Mouse (Mus musculus) lung, embryonic 14.5 days (tissue): ENCODE data around the gene Abca12. TPM values are rescaled to one million over a fixed set of nuclear protein-coding genes. Genes with fewer than 3 reads are reported as not detected.
A peak's percentile ranks its signal among the peaks of the same experiment; 100 is the strongest.

ENCODE experiments used
- ATAC-seq: fragments of 200-750 bp; cut with Nextera tagmentation; 2 replicates; pipeline ENCODE4 v1.8.0; 2017; ENCODE audit warnings: mild to moderate bottlenecking, moderate TSS enrichment, moderate library complexity; ENCODE audit not compliant: insufficient read depth
- DNase-seq: peaks from one replicate; pipeline ENCODE4 v3.0.0-alpha.2; 2015
- H3K27ac ChIP-seq: fragments of 300-500 bp; sonication (generic); 2 replicates; pipeline ENCODE4 v1.5.1; 2014; ENCODE audit warnings: low read depth, mild to moderate bottlenecking, moderate library complexity
- H3K27me3 ChIP-seq: fragments of 300-500 bp; sonication (generic); 2 replicates; pipeline ENCODE4 v1.6.1; 2014; ENCODE audit warnings: low read length, control low read depth; ENCODE audit not compliant: insufficient read depth
- H3K36me3 ChIP-seq: fragments of 300-500 bp; sonication (generic); 2 replicates; pipeline ENCODE4 v1.6.1; 2014; ENCODE audit warnings: control low read depth; ENCODE audit not compliant: insufficient read depth
- H3K4me1 ChIP-seq: fragments of 300-500 bp; sonication (generic); 2 replicates; pipeline ENCODE4 v1.6.1; 2014; ENCODE audit warnings: antibody characterized with exemption, control low read depth; ENCODE audit not compliant: insufficient read depth
- H3K4me2 ChIP-seq: fragments of 300-500 bp; sonication (generic); 2 replicates; pipeline ENCODE4 v1.6.1; 2014; ENCODE audit warnings: mild to moderate bottlenecking
- H3K4me3 ChIP-seq: fragments of 300-500 bp; sonication (generic); 2 replicates; pipeline ENCODE4 v1.5.1; 2014; ENCODE audit warnings: low read depth, low read length
- H3K9ac ChIP-seq: fragments of 300-500 bp; sonication (generic); 2 replicates; pipeline ENCODE4 v1.6.1; 2014
- H3K9me3 ChIP-seq: fragments of 300-500 bp; sonication (generic); 2 replicates; pipeline ENCODE4 v1.6.1; 2016; ENCODE audit warnings: low read depth, low read length, control low read depth
- CTCF ChIP-seq: IDR thresholded peaks from 2 replicates; pipeline ENCODE4 v1.5.1; 2016; ENCODE audit warnings: antibody characterized with exemption, low read depth
- WGBS: fragments of 180-500 bp; shearing (Covaris S2); extraction: QIAGEN DNeasy Blood & Tissue Kit; methylation state at CpG from one replicate; pipeline ENCODE4 v1.1.7; 2014; 5-methylcytosine and 5-hydroxymethylcytosine counted together
- polyA plus RNA-seq: library from polyadenylated mRNA; unstranded; fragments of >200 nt; fragmentation: Nextera tagmentation; extraction: Ambion mirVana; gene quantifications from 2 replicates; pipeline ENCODE4 v1.2.1, GENCODE M21; 2014

Abca12 gene
- polyA plus RNA-seq, 1 experiment from 2014 or later, result 0.05 TPM

GRCm38 (mm10) chr1:71263532-71263931, 151.2 kb downstream of the Abca12 start:
- H3K27ac ChIP-seq, result no peak overlapping the region
- no peak overlapping the region for H3K4me3 ChIP-seq
- ATAC-seq, result no peak
- H3K36me3 ChIP-seq, result no peaks in the 10 kb centered on the region
- H3K9me3 ChIP-seq, result no peaks in the 10 kb centered on the region
- H3K4me1 ChIP-seq, result no peaks in the 10 kb centered on the region
- no peak overlapping the region for H3K9ac ChIP-seq
- DNase-seq, result no peak
- H3K4me2 ChIP-seq, result no peak overlapping the region
- no peak for TF ChIP-seq CTCF
- WGBS, result 90% methylated on average over 7 of the region's 7 CpGs
- H3K27me3 ChIP-seq, result no peaks in the 10 kb centered on the region

DNA sequence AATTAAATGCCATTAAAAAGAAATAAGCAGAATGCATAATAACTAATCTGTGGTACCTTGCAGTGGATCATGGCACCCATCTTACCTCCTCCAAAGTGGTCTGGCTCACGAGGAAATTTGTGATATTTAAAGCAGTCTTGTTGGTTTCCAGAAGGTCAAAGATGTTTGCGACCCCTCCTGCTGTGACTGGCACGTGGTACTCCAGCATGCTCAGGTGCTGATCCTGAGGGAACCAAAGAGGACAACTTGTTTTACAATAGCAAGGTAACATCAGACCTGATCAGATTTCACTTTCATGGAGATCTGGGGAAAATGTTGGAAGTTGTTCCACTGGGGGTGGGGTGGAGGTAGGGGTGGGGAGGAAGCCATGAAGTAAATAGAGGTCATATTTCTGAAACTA, 170.1 kb downstream of the Abca12 start:
- no peak overlapping the region for H3K9ac ChIP-seq
- H3K27me3 ChIP-seq, result no peaks in the 10 kb centered on the region
- no peaks in the 10 kb centered on the region for H3K4me1 ChIP-seq
- TF ChIP-seq CTCF, result no peak
- ATAC-seq, result no peak
- no peaks in the 10 kb centered on the region for H3K9me3 ChIP-seq
- no peak for DNase-seq
- no peak overlapping the region for H3K4me3 ChIP-seq
- no peak overlapping the region for H3K4me2 ChIP-seq
- WGBS, result 46% methylated on average over 3 of the region's 3 CpGs
- H3K27ac ChIP-seq, result no peak overlapping the region
- H3K36me3 ChIP-seq, result no peaks in the 10 kb centered on the region

- Histone ChIP-seq H3K4me2 (no peak overlapping the region), H3K27me3 (no peaks in the 10 kb centered on the region)
- 73% methylated on average over 1 of the region's 1 CpGs for WGBS
Measured at GRCm38 (mm10) chr1:71241396-71241795, 173.3 kb downstream of the Abca12 start.

GRCm38 (mm10) chr1:71239586-71239985, 175.1 kb downstream of the Abca12 start:
- DNase-seq (no peak), ATAC-seq (no peak)
- no peak overlapping the region for H3K27ac ChIP-seq
- H3K9me3 ChIP-seq, result no peaks in the 10 kb centered on the region
- no peak overlapping the region for H3K9ac ChIP-seq
- H3K4me3 ChIP-seq, result no peak overlapping the region
- TF ChIP-seq CTCF, result no peak
- H3K4me1 ChIP-seq, result no peaks in the 10 kb centered on the region
- 75% methylated on average over 4 of the region's 4 CpGs for WGBS
- H3K36me3 ChIP-seq, result no peaks in the 10 kb centered on the region
- no peak overlapping the region for H3K4me2 ChIP-seq
- H3K27me3 ChIP-seq, result no peaks in the 10 kb centered on the region

More at GRCm38 (mm10) chr1:71241396-71241795, 173.3 kb downstream of the Abca12 start:
- no peak for ATAC-seq
- no peak for TF ChIP-seq CTCF
- H3K9me3 ChIP-seq, result no peaks in the 10 kb centered on the region
- no peak overlapping the region for H3K9ac ChIP-seq
- no peak overlapping the region for H3K27ac ChIP-seq
- no peak overlapping the region for H3K4me3 ChIP-seq
- no peaks in the 10 kb centered on the region for H3K4me1 ChIP-seq
- H3K36me3 ChIP-seq, result no peaks in the 10 kb centered on the region
- DNase-seq, result no peak

DNA sequence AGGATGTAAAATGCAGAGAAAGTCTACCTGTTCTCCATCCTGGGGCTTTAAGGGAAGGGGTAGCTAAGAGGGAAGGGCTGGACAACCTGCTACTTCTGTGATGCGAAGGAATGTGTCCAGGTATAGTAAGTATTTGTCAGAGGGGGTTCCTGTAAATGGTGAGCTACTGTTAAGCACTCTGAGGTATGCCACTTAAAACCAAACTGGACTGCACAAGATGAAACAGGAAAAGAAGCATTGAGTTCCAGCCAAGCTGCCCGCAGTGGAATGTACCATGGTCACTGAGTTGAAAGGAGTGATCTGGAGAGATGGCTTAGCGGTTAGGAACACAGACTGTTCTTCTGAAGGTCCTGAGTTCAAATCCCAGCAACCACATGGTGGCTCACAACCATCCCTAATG, 179.4 kb downstream of the Abca12 start:
- 73% methylated on average over 3 of the region's 3 CpGs for WGBS
- Histone ChIP-seq H3K9ac (no peak overlapping the region), H3K4me3 (no peak overlapping the region), H3K27ac (no peak overlapping the region), H3K4me2 (no peak overlapping the region), H3K27me3 (no peaks in the 10 kb centered on the region), H3K36me3 (no peaks in the 10 kb centered on the region), H3K4me1 (no peaks in the 10 kb centered on the region), H3K9me3 (no peaks in the 10 kb centered on the region)
- no peak for TF ChIP-seq CTCF
- ATAC-seq (peak; percentile 65; the same call in 1 of the 2 replicates), DNase-seq (peak; percentile 12)

- Histone ChIP-seq H3K27me3 (no peaks in the 10 kb centered on the region), H3K4me1 (no peaks in the 10 kb centered on the region), H3K36me3 (no peaks in the 10 kb centered on the region), H3K4me2 (no peak overlapping the region), H3K27ac (no peak overlapping the region), H3K4me3 (no peak overlapping the region), H3K9ac (no peak overlapping the region), H3K9me3 (no peaks in the 10 kb centered on the region)
- DNase-seq (no peak), ATAC-seq (no peak)
- 46% methylated on average over 2 of the region's 2 CpGs for WGBS
- no peak for TF ChIP-seq CTCF
Measured at GRCm38 (mm10) chr1:71231211-71231610, 183.5 kb downstream of the Abca12 start.

- TF ChIP-seq CTCF, result no peak
- H3K9me3 ChIP-seq, result no peaks in the 10 kb centered on the region
- no peaks in the 10 kb centered on the region for H3K27me3 ChIP-seq
- DNase-seq, result no peak
- H3K4me1 ChIP-seq, result no peaks in the 10 kb centered on the region
- no peak for ATAC-seq
- H3K27ac ChIP-seq, result no peak overlapping the region
- H3K9ac ChIP-seq, result no peak overlapping the region
- no peaks in the 10 kb centered on the region for H3K36me3 ChIP-seq
- no peak overlapping the region for H3K4me3 ChIP-seq
- no peak overlapping the region for H3K4me2 ChIP-seq
- WGBS, result 68% methylated on average over 4 of the region's 4 CpGs
Measured at GRCm38 (mm10) chr1:71203581-71203980, 211.1 kb downstream of the Abca12 start.

DNA sequence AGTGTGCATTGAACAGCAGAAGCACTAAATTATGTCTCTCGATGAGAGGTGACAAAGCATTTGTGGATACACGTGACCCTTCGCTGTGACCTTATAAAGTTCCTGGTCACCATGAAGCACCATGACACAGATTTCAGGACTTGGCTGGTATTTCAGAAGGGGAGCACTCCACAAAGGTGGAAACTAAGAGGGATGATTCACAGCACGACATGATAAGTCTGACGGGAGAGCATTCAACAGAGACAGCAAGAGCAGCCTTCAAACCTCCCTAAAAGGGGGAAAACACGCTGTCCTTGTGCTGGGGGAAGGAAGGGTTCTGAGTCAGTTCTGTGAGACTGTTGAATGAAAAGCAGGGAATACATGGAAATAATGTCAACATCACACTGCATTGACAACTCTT, 218.5 kb downstream of the Abca12 start:
- H3K27me3 ChIP-seq, result no peaks in the 10 kb centered on the region
- H3K4me2 ChIP-seq, result no peak overlapping the region
- WGBS, result 75% methylated on average over 6 of the region's 6 CpGs

More for the DNA sequence above, 218.5 kb downstream of the Abca12 start:
- Histone ChIP-seq H3K9ac (no peak overlapping the region), H3K4me1 (no peaks in the 10 kb centered on the region), H3K27ac (no peak overlapping the region), H3K9me3 (no peaks in the 10 kb centered on the region), H3K4me3 (no peak overlapping the region), H3K36me3 (no peaks in the 10 kb centered on the region)
- no peak for ATAC-seq
- TF ChIP-seq CTCF, result no peak
- no peak for DNase-seq
